Mouse (Mus musculus): Measurements from ENCODE around the gene Ccng2.

Ccng2 gene

DNA sequence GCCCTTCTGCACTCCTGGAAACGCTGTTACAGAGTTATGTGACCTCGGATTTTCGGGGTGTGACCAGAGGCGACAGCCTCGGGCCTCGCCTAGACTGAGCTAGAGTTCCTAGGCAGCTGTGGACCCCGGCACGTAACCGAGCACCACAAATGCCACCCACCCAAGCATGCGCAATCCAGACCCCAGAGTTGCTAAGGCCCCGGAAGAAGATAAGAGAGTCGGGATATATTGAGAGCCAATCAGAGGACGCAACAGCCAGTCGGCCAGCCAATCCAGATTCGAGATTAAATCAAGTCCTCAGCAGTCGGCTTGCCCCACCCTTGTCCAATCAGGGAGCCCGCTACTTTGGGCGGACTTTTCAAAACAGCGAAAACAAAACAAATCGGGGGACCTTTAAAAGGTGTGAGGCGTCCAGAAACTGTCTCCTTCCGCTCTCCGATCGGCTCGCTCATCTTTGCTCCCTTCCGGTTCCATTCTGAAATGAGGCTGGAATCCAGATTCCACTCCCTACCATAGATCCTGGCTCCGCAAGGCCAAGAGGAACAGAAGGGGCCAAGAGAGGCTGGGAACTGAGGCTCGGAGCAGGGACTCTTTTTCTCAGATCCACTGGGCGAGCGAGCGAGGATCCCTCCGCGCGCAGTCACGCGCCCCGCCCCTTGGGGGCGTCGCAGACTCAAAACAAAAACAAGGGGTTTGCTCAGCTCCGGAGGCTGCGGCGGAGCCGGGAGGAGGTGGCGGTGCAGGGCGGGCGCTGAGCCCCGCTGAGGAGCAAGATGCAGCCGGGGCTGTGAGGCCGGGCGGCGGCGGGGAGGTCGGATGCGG lies at the start of gene Ccng2:
Gene Ccng2, plus strand, starts transcription at position 375 of the 822 bp plus-strand sequence.
- peak; percentile 89 for DNase-seq (ENCODE audit: low spot score)

GRCm38 (mm10) chr5:93218375-93218774 lies 48.7 kb upstream of the Ccng2 start:
- no peak for DNase-seq (ENCODE audit: low spot score)

DNA sequence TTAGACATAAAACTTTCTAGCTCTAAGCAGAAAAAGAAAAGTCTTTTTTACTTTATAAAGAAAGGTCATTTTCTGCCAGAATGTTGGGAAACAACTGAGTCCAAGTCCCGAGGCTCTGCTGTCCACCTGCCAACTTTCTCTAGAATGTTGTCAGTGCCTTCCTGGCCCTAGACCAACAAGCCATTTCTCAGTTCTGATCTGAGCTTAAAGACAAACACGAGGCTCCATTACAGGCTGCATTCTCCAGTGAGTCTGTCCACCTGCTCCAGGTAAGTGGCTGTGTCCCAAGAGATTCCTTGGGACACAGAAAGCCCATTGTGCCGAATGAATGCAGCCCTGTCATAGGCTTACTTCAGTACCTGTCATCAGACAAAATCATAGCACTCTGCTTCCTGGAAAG lies 45.4 kb upstream of the Ccng2 start:
- no peak for DNase-seq (ENCODE audit: low spot score)

DNA sequence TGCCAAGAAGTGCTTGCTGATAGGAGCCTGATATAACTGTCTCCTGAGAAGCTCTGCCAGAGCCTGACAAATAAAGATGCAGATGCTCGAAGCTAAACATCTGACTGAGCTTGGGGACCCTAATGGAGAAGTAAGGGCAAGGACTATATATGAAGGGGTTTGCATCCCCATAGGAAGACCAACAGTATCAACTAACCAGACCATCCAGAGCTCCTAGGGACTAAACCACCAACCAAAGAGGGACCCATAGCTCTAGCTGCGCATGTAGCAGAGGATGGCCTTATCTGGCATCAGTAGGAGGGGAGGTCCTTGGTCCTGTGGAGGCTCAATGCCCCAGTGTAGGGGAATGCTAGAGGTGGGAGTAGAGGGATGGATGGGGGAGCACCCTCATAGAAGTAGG lies 42.5 kb upstream of the Ccng2 start:
- DNase-seq (ENCODE audit: low spot score) = no peak

DNA sequence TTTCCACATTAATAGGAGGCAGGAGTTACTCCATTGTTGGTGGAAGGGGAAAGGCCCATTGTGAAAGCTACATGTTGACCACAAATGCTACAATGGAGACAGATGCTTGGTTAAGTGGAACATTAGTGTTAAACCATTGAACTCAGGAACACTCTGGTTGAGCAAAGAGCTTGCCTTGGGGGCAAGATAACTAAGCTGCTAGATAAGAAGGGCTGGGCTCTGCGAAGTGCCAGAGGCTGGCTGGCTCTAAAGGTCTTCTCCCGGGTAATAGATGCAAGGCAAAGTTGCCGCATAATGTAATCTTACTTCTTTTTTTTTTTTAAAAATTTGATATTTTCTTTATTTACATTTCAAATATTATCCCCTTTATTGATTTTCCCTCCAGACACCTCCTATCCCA lies 39.9 kb upstream of the Ccng2 start:
- no peak for DNase-seq (ENCODE audit: low spot score)

- no peak for DNase-seq (ENCODE audit: low spot score)
Measured at GRCm38 (mm10) chr5:93229527-93229926, 37.5 kb upstream of the Ccng2 start.

DNA sequence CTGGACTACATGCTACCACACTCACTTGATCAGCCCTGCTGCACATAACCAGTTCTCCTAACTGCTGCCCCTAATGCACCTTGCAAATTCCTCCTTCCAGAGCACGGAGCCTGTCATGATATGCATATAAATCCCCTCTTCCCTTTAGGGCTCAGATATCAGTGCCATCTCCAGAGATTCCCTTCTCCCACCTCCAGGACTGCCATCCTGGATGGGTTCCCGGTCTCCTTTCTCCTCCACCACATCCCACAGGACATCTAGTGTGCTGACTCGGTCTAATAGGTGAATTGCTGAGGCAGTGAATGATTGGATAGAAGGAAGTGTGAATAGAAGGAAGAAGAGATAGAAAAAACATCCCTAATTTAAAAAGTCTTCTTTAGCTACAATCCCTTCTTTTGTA lies 35.3 kb upstream of the Ccng2 start:
- no peak for DNase-seq (ENCODE audit: low spot score)

- DNase-seq (ENCODE audit: low spot score) = no peak
Measured at GRCm38 (mm10) chr5:93232838-93233237, 34.2 kb upstream of the Ccng2 start.

GRCm38 (mm10) chr5:93234130-93234529 lies 32.9 kb upstream of the Ccng2 start:
- no peak for DNase-seq (ENCODE audit: low spot score)

DNA sequence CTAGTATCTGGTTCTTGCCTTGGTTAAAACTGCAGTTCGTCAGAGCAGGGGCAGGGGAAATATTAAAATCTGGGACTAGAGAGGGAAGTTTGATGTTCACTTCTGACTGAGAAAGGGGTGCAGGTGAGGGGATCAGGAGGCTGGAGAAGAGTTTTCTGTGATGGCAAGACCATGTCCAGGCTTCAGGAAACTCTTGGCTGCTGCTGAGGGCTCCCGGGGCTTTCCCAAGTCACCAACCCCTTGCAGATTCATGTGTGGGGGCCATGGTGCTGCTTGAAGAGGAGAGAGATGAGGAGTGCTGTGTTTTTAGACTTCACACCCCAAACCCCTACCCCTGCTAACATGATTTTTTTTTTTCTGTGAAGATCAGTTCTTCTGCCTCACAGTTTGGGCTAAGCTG lies 32.5 kb upstream of the Ccng2 start:
- no peak for DNase-seq (ENCODE audit: low spot score)

GRCm38 (mm10) chr5:93235888-93236287 lies 31.2 kb upstream of the Ccng2 start:
- DNase-seq (ENCODE audit: low spot score) = no peak

DNA sequence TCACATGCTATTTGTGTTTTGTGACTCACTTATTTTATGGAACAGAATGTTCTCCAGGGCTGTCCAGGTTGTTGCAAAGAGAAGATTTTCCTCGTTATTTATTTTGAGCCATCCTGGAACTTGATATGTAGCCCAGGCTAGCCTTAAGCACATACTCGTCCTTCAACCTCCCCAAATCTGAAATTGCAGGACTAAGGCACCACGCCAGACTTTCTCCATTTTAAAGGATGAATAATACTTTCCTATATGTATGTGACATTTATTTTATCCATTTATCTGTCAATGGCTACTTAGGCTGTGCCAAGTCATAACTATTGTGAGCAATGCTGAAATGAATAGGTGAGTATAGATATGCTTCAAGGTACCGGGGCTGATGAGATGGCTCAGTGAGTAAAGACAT lies 30.5 kb upstream of the Ccng2 start:
- DNase-seq (ENCODE audit: low spot score) = no peak

GRCm38 (mm10) chr5:93239590-93240544 lies 27.2 kb upstream of the Ccng2 start:
- no peak for DNase-seq (ENCODE audit: low spot score)

DNA sequence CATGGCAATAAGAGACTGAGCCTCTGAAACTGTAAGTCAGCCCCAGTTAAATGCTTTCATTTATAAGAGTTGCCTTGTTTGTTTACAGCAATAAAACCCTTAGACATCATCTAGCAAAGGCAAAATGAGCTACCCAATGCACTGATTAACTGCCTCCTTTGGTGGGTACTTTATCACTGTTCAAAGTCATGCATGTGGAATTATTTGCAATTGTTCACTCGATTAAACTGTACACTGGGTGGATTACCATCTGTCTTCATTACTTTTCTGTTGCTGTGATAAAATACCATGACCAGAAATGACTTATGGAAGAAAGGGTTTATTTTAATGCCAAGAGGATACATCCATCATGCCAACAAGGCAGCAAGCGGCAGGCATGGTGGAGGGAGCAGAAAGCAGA lies 21.8 kb upstream of the Ccng2 start:
- no peak for DNase-seq (ENCODE audit: low spot score)

DNA sequence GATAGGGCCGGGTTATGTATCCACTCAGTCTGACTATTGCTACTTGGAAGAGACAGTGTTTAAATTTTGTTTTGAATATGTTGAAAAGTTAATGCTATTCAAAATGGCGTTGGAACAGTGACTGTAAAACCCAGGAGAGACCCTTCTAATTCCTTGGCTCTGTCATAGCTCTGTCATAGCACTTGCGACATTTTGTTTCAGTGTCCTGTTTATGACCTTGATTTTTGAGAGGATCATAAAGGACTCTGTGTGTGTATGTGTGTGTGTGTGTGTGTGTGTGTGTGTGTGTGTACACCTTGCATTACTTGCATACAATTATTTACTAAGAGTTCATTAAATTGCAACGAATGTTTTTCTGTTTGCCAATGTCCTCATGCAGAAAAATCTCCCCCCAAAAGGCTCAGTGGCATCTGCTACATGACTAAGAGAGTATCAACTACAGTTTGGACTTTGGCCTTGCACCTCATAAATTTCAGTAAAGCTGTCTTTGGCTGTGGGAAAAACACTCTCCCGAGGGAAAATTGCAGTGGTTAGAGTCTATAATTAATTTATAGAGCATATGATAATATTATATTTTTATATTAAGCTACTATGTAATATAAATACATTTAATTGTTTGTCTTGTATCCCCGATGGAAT lies 17.0 kb upstream of the Ccng2 start:
- no peak for DNase-seq (ENCODE audit: low spot score)

GRCm38 (mm10) chr5:93251001-93251760 lies 15.9 kb upstream of the Ccng2 start:
- DNase-seq (ENCODE audit: low spot score) = no peak

GRCm38 (mm10) chr5:93255759-93256265 lies 11.2 kb upstream of the Ccng2 start:
- DNase-seq (ENCODE audit: low spot score) = no peak

DNA sequence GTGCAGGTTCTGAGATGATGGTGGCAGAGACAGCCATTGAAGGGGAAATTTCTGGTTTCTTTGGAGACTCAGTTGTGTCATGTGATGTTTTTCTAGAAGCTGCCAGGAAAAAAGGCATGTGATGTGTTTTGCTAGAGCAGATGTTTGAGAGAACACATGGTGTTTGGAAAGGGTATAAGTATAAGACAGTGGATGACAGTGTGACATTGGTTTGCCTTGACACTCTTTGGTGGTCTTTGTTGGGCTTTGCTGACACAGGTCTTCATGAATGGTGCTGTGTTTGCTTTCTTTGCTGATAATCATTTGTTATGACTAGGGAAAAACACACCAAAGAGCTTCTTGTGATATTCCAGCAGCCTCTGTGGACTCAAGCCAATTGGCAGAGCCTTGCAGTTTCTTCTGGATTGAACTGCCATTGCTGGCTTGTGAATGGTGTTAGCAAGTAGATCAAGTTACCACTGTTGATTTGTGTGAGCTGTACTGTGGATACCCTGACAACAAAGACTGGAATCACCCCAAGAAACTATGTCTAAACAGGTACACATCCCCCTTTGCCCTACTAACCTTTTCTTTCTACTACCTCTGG lies 10.1 kb upstream of the Ccng2 start:
- DNase-seq (ENCODE audit: low spot score) = no peak

DNA sequence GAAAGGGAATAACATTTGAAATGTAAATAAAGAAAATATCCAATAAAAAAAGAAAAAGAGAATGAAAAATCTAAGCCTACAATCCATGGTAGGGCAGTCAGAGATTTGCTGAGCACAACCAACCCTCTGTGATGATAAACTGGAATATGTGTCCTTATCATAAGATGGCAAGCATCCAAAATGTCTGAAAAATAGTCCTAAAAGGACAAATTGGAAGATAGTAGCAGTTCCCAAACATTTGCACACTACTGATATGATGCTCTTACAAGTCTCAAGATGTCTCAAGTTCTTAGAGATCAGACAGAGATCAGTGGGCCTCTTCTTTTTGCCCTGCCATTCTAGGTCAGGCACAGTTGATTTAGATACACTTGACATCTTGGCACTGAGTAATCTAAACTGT lies 7.7 kb upstream of the Ccng2 start:
- DNase-seq (ENCODE audit: low spot score) = no peak

GRCm38 (mm10) chr5:93260983-93261382 lies 6.1 kb upstream of the Ccng2 start:
- DNase-seq (ENCODE audit: low spot score) = no peak

GRCm38 (mm10) chr5:93262751-93263150 lies 4.3 kb upstream of the Ccng2 start:
- no peak for DNase-seq (ENCODE audit: low spot score)
